Mouse (Mus musculus): ENCODE data around the gene Znfx1. TPM values are rescaled to one million over a fixed set of nuclear protein-coding genes. Genes with fewer than 3 reads are reported as not detected.

Gene Znfx1
- polyA plus RNA-seq, 1 experiment from 2014 or later = 6.2 TPM

DNA sequence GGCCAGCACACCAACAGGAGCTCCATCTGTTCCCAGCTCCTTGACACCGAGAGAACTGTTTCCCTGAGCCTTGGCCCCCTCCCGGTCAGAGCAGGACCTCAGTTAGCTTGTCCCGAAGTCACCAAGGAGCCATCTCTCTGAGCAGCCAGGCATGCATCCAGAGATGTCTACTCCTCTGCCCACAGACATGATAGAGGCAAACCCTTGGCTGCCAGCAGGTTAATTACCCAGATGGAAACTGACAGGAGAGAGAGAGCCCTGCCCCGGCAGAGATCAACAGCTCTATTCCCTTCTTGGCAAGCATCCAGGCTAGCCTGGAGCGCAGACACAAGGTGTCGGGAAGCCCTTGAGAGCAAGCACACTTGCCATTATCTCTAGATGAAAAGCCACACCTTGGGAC, 7.5 kb upstream of the Znfx1 start:
- peaks cover 18% of the 10 kb centered on the region for H3K4me1 ChIP-seq
- H3K4me2 ChIP-seq = no peak overlapping the region
- no peak overlapping the region for H3K27ac ChIP-seq
- H3K36me3 ChIP-seq (ENCODE audit: poor library complexity, severe bottlenecking) = peaks cover 18% of the 10 kb centered on the region
- no peak overlapping the region for H3K4me3 ChIP-seq
- no peaks in the 10 kb centered on the region for H3K9me3 ChIP-seq (replicated peaks)
- no peak overlapping the region for H3K9ac ChIP-seq
- 67% methylated on average over 6 of the region's 6 CpGs for WGBS
- H3K27me3 ChIP-seq = no peaks in the 10 kb centered on the region
- ATAC-seq = no peak

DNA sequence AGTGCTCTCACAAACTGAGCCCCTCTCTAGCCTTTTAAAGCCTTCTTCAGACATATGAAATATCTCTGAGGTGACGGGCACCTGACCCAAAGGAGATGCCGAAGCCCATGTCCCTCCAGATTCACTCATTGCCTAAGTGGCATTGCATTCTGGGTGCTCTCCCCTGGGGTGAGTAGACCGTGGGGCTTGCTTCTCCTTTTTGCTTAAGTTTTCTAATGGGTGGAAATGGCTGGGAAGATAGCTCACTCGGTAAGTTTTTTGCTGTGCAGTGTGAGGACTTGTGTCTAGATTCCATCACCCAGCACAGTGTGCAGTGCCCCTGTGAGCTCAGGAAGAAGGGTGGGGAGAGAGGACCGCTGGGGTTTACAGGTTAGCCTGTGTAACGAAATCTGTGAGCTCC, 4.8 kb upstream of the Znfx1 start:
- no peaks in the 10 kb centered on the region for H3K9me3 ChIP-seq (replicated peaks)
- H3K4me3 ChIP-seq = no peak overlapping the region
- H3K4me2 ChIP-seq = no peak overlapping the region
- H3K9ac ChIP-seq = no peak overlapping the region
- peaks cover 27% of the 10 kb centered on the region for H3K4me1 ChIP-seq
- ATAC-seq = no peak
- H3K36me3 ChIP-seq (ENCODE audit: poor library complexity, severe bottlenecking) = peaks cover 26% of the 10 kb centered on the region
- peak overlapping the region; percentile 0; the same call in 1 of the 2 replicates for H3K27ac ChIP-seq
- H3K27me3 ChIP-seq = no peaks in the 10 kb centered on the region
- 50% methylated on average over 6 of the region's 6 CpGs for WGBS

DNA sequence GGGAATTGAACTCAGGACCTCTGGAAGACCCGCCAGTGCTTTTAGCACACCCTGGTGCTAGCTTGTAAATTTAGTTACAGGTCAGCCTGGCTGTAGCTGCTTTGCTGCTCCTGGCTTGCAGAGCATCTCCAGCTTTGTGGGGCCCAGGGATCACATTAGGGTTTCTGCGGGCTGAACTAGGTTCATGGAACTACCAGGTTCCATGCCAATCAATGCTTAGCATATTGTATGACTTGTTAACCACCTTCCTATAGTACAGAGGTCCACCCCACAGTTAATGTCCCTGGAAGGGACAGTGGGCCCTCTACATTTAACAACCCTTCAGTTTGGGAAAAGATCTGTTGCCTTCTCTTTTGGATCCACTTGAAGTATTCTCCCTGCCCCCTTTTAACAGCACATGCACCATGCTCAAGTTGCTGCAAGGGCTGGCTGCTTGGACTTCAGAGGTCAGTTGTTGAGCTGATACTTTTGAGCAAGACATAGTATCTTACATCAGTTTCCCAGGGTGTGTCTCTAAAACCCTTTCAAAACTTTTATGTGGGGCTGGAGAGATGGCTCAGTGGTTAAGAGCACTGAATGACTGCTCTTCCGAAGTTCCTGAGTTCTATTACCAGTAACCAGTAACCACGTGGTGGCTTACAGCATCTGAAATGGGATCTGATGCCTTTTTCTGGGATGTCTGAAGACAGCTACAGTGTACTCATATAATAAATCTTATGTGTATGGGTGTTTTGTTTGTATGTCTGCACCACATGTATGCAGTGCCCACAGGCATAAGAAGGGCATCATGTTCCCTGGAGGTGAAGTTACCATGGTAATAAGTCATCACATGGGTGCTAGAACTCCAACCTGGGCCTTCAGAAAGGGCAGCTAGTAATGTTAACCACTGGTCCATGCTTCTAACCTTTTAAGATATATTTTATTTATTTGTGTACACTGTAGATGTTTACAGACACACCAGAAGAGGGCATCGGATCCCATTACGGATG, 4.0 kb upstream of the Znfx1 start:
- Histone ChIP-seq H3K36me3 (ENCODE audit: poor library complexity, severe bottlenecking) (peaks cover 26% of the 10 kb centered on the region), H3K27ac (no peak overlapping the region), H3K4me1 (peaks cover 26% of the 10 kb centered on the region), H3K9ac (no peak overlapping the region), H3K27me3 (no peaks in the 10 kb centered on the region), H3K4me3 (no peak overlapping the region), H3K4me2 (no peak overlapping the region), H3K9me3 (replicated peaks) (no peaks in the 10 kb centered on the region)
- 29% methylated on average over 6 of the region's 6 CpGs for WGBS
- no peak for ATAC-seq

GRCm38 (mm10) chr2:167066031-167066430, 3.2 kb upstream of the Znfx1 start:
- 0 out of 2 replicates have a peak overlapping the region, but pooled peaks have one; percentile 84 for H3K4me3 ChIP-seq
- no peak for ATAC-seq
- WGBS = 57% methylated on average over 1 of the region's 1 CpGs
- H3K9ac ChIP-seq = no peak overlapping the region
- H3K4me1 ChIP-seq = peaks cover 34% of the 10 kb centered on the region
- peaks cover 26% of the 10 kb centered on the region for H3K36me3 ChIP-seq (ENCODE audit: poor library complexity, severe bottlenecking)
- peak overlapping the region; percentile 79 for H3K4me2 ChIP-seq
- H3K27ac ChIP-seq = 0 out of 2 replicates have a peak overlapping the region, but pooled peaks have one; percentile 3
- H3K9me3 ChIP-seq (replicated peaks) = no peaks in the 10 kb centered on the region
- H3K27me3 ChIP-seq = no peaks in the 10 kb centered on the region

- WGBS = 20% methylated on average over 9 of the region's 9 CpGs
- Histone ChIP-seq H3K4me1 (peaks cover 38% of the 10 kb centered on the region), H3K27me3 (no peaks in the 10 kb centered on the region), H3K36me3 (ENCODE audit: poor library complexity, severe bottlenecking) (peaks cover 28% of the 10 kb centered on the region), H3K27ac (peak overlapping the region; percentile 48), H3K9me3 (replicated peaks) (no peaks in the 10 kb centered on the region), H3K9ac (peak overlapping the region; percentile 89), H3K4me3 (peak overlapping the region; percentile 84), H3K4me2 (peak overlapping the region; percentile 79)
- no peak for ATAC-seq
Observed at GRCm38 (mm10) chr2:167064601-167065295, 1.9 kb upstream of the Znfx1 start.

DNA sequence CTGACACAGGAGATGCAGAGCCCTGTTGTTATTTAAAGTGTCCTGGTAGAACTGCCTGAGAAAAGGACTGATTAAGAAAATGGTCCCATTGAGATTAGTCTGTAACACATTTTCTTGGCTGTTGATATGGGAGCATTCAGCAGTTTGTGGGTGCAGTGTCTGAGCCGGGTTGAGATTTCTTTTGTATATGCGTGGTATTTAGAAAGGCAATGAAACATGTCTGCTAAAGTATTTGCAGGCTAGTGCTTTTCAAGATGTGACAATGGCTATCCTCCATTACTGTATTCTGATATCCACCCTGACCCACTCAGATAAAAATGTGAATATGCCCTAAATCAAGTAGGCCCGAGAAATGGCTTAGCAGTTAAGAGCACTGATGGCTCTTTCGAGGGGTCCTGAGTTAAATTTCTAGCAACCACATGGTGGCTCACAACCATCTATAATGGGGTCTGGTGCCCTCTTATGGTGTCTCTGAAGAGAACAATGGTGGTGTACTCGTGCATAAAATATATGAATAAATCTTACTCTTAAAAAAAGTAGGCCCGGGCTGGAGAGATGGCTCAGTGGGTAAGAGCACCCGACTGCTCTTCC, 1.2 kb upstream of the Znfx1 start:
- under 1% methylated on average over 7 of the region's 7 CpGs for WGBS
- no peaks in the 10 kb centered on the region for H3K9me3 ChIP-seq (replicated peaks)
- ATAC-seq = no peak
- H3K4me3 ChIP-seq = peak overlapping the region; percentile 84
- H3K27me3 ChIP-seq = no peaks in the 10 kb centered on the region
- H3K27ac ChIP-seq = peak overlapping the region; percentile 88
- H3K4me2 ChIP-seq = peak overlapping the region; percentile 79
- H3K9ac ChIP-seq = peak overlapping the region; percentile 89
- peaks cover 33% of the 10 kb centered on the region for H3K36me3 ChIP-seq (ENCODE audit: poor library complexity, severe bottlenecking)
- peaks cover 42% of the 10 kb centered on the region for H3K4me1 ChIP-seq

- peaks cover 44% of the 10 kb centered on the region for H3K36me3 ChIP-seq (ENCODE audit: poor library complexity, severe bottlenecking)
- H3K9me3 ChIP-seq (replicated peaks) = no peaks in the 10 kb centered on the region
- peaks cover 42% of the 10 kb centered on the region for H3K4me1 ChIP-seq
- H3K9ac ChIP-seq = peak overlapping the region; percentile 89
- H3K4me2 ChIP-seq = peak overlapping the region; percentile 79
- WGBS = under 1% methylated on average over 47 of the region's 60 CpGs
- H3K27ac ChIP-seq = peak overlapping the region; percentile 88
- ATAC-seq = peak; percentile 89
- peak overlapping the region; percentile 84 for H3K4me3 ChIP-seq
- no peaks in the 10 kb centered on the region for H3K27me3 ChIP-seq
Observed at GRCm38 (mm10) chr2:167062497-167062911, 311 bp downstream of the Znfx1 start.

- H3K27ac ChIP-seq = no peak overlapping the region
- H3K9ac ChIP-seq = peak overlapping the region; percentile 89
- WGBS = 28% methylated on average over 11 of the region's 11 CpGs
- peaks cover 42% of the 10 kb centered on the region for H3K4me1 ChIP-seq
- H3K9me3 ChIP-seq (replicated peaks) = no peaks in the 10 kb centered on the region
- peak overlapping the region; percentile 84 for H3K4me3 ChIP-seq
- peaks cover 48% of the 10 kb centered on the region for H3K36me3 ChIP-seq (ENCODE audit: poor library complexity, severe bottlenecking)
- peak overlapping the region; percentile 79 for H3K4me2 ChIP-seq
- no peak for ATAC-seq
- no peaks in the 10 kb centered on the region for H3K27me3 ChIP-seq
Observed at GRCm38 (mm10) chr2:167061381-167062034, 1.3 kb downstream of the Znfx1 start.

DNA sequence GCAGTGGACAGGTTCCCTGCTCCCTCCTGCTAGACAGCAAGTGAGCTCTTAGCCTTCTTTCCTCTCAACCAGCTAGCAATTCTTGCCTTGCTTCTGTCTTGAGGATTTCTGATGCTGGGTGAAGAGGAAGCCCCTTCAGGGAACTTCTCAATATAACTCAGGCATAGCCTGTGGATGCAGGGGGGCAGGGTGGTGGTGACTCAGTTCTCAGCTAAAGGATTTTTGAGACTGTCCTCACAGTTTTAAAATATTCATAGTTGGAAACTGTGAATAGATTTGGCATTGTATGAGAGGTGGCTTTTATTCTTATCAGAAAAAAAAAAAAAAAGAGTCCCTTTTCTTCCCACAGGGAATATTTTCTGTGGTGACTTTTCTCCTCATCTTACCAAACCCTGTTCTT, 2.1 kb downstream of the Znfx1 start:
- Histone ChIP-seq H3K27me3 (no peaks in the 10 kb centered on the region), H3K9me3 (replicated peaks) (no peaks in the 10 kb centered on the region), H3K4me1 (peaks cover 38% of the 10 kb centered on the region), H3K4me3 (no peak overlapping the region), H3K27ac (no peak overlapping the region), H3K4me2 (no peak overlapping the region), H3K9ac (peak overlapping the region; percentile 52), H3K36me3 (ENCODE audit: poor library complexity, severe bottlenecking) (peaks cover 48% of the 10 kb centered on the region)
- ATAC-seq = no peak

- no peak overlapping the region for H3K27ac ChIP-seq
- H3K36me3 ChIP-seq (ENCODE audit: poor library complexity, severe bottlenecking) = peaks cover 48% of the 10 kb centered on the region
- ATAC-seq = no peak
- no peak overlapping the region for H3K4me3 ChIP-seq
- peaks cover 34% of the 10 kb centered on the region for H3K4me1 ChIP-seq
- WGBS = 67% methylated on average over 3 of the region's 3 CpGs
- no peaks in the 10 kb centered on the region for H3K27me3 ChIP-seq
- no peaks in the 10 kb centered on the region for H3K9me3 ChIP-seq (replicated peaks)
- peak overlapping the region; percentile 52 for H3K9ac ChIP-seq
- H3K4me2 ChIP-seq = no peak overlapping the region
Observed at GRCm38 (mm10) chr2:167060360-167060759, 2.5 kb downstream of the Znfx1 start.

- Histone ChIP-seq H3K4me3 (no peak overlapping the region), H3K27ac (no peak overlapping the region), H3K9ac (peak overlapping the region; percentile 52; the same call in 1 of the 2 replicates), H3K4me2 (no peak overlapping the region), H3K27me3 (no peaks in the 10 kb centered on the region), H3K9me3 (replicated peaks) (no peaks in the 10 kb centered on the region), H3K4me1 (peaks cover 30% of the 10 kb centered on the region), H3K36me3 (ENCODE audit: poor library complexity, severe bottlenecking) (peaks cover 48% of the 10 kb centered on the region)
- 75% methylated on average over 12 of the region's 12 CpGs for WGBS
- no peak for ATAC-seq
Observed at GRCm38 (mm10) chr2:167059960-167060359, 2.9 kb downstream of the Znfx1 start.

Data from forebrain, embryonic 13.5 days (tissue).